In the genomic region with DNA sequence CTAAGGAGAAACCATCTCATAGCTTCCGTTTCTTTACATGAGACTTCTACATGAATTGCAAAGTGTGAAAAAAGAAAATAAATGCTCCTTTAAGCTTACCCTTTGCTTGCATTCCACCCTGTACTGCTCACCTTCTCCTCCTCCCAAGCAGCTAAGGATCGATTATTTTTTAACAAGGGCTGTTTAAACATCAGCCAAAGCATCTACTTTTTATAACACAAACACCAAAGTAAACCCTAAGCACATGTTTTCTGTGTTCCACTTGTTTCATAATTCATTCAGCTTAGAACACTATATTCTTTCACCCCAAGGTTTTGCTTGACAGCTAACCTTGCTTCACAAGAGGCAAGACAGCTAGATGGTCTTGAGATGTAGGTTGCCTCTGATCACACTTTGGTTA, we compare ENCODE assay signal across 18 mouse cellular contexts.
"Had no signal": no experiment of that assay in that cellular context is flagged by ENCODE, and none has a peak within 500 bp of the region (broad histone marks: within the 10 kb centered on the region; RNA-seq: fewer than 3 reads in every experiment).

No protein-coding gene starts in this region.

- H3K27me3 ChIP-seq: midbrain, embryonic 12.5 days; neural tube, embryonic 13.5 days; neural tube, embryonic 15.5 days had no signal

- ATAC-seq: midbrain, embryonic 16.5 days had no signal

- H3K36me3 ChIP-seq: midbrain, embryonic 10.5 days; midbrain, embryonic 12.5 days; neural tube, embryonic 13.5 days; neural tube, embryonic 15.5 days had no signal

- H3K4me2 ChIP-seq: lung, embryonic 14.5 days; midbrain, embryonic 12.5 days; neural tube, embryonic 13.5 days; neural tube, embryonic 15.5 days had no signal

- H3K9ac ChIP-seq: lung, embryonic 14.5 days; midbrain, embryonic 12.5 days; neural tube, embryonic 13.5 days; neural tube, embryonic 15.5 days had no signal

- H3K4me1 ChIP-seq: midbrain, embryonic 10.5 days; midbrain, embryonic 12.5 days; neural tube, embryonic 13.5 days; neural tube, embryonic 15.5 days had no signal

- DNase-seq: lung, embryonic 14.5 days; lung, postnatal 10 days; lung, postnatal 4 days; midbrain, embryonic 14.5 days; retina, postnatal 1 day; right cerebral cortex, adult 18-20 months; right cerebral cortex, postnatal 25 days; right cerebral cortex, postnatal 4 days; spleen, adult 18-20 months; thymus, adult 18-20 months; thymus, postnatal 14 days; thymus, postnatal 36 days had no signal

- H3K27ac ChIP-seq: midbrain, embryonic 10.5 days; midbrain, embryonic 12.5 days; neural tube, embryonic 13.5 days; neural tube, embryonic 15.5 days had no signal

- H3K9me3 ChIP-seq: midbrain, embryonic 10.5 days; midbrain, embryonic 12.5 days; neural tube, embryonic 13.5 days; neural tube, embryonic 15.5 days had no signal

- H3K4me3 ChIP-seq: midbrain, embryonic 10.5 days; midbrain, embryonic 12.5 days; myocyte; neural tube, embryonic 13.5 days; neural tube, embryonic 15.5 days had no signal
